Mouse (Mus musculus): ENCODE results near the gene Ube2l6. TPM values are rescaled to one million over a fixed set of nuclear protein-coding genes. Genes with fewer than 3 reads are reported as not detected.

The Ube2l6 gene
- 10 to 100 TPM; 13.3 to 20.7 (median 15.2) TPM for total RNA-seq (2022)

DNA sequence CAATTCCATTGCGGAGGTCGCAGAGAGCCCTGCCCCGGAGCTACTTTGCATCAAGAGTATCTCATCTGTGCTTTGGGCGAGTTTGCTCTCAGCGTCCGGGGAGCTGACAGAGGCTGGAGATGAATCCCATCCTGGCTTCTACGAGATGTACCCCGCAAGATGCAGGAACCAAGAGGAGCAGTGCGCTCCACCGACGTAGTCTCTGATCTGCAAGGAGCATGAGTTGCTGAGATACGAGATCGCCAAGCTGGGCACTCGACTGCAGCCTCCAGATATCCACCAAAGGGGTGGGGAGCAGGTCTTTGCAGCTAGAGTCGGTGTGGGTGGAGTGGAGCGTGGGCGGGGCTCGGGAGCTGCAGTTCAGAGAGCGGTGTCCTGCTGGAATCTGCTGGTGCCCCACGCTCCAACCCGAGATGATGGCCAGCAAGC lies at the start of gene Ube2l6:
TSS of gene Ube2l6 (plus strand) at position 336 of the 429 bp plus-strand sequence.
- peak; percentile 63 for DNase-seq

DNA sequence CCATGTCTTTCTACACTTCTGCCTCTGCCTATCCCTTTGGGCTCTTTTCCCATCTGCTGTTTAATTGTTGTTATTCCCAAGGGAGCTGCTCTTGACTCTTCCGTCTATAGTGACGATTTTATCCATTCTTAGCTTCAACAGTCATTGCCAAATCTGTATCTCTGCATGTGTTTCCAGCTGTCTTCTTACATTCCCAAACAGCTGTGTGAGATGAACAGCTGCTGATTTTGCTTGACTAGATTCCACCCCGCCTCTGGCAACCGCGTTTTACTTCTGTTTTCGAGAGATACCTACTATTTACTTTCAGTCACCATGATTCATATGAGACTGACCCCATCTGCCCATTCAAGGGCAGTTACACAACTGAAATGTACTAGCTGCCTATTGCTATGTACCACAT lies 48.5 kb upstream of the Ube2l6 start:
- no peak for DNase-seq

DNA sequence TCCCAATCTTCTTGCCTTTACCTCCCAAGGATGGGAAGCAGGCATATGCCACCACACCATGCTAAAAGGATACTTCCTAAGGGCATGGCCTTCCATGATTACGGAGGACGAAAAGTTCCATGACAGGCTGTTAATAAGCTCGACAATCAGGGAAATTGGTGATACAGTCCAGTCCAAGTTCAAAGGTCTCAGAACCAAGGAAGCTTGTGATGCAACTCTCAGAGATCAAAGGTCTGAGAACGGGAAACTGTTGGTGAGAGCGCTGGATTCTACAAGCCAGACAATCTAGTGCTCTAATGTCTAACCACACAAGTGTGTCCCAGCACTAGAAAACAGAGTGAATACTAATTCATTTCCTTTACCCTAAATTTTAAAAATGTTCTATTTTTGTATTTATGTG lies 42.4 kb upstream of the Ube2l6 start:
- no peak for DNase-seq

DNA sequence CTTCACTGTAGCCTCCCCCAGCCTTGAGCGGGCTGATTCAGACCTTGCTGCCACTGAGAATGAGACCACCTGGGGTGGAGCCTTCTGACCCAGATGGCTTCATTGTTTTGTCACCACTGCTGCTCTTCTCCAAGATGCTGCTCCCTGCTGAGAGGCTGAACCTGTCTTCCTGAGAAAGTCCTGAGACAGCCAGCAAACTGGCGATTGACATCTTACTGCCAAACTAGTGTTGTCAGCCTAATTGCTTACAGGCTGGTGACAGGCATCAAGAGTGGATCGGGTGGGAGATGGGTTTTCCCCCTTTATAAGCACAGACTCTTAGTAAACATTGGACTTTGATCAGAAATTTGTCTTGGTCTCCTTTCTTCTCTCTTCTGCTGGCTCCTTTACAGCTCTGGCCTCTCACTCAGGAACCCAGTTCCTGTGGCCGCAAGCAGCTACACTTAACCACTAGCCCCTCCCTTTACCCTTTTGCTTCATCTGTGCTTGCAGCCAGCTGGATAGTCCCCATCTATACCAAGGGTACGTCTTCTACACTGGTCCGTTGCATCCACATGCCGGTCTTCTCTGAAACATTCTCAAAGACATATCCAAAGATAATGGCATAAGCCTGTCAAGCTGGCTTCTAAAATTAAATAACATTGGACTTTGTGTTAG lies 41.5 kb upstream of the Ube2l6 start:
- no peak for DNase-seq

DNA sequence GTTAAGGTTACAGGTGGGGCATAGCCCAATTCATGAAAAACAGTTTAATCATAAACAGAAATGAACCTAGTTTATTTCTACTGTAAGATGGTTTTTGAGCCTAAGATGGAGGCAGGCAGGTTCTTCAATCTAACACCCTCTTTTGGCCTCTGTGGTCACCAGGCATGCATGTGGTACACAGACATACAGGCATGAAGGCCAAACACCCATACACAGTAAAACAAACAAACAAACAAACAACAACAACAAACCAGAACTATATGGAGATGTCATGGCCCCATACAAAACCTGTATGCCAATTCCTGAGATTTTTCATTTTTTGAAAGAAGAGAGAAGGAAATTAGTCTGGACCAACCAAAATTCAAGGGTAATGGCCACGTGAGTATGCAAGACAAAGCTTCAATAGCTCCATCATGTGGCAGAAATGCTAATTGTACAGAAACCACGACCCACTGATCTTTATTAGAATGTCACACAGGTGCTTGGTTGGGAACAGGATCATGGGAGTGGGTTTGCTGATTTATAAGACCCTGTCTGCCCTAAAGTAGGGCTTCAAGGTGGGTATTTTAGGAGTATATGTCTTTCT lies 40.0 kb upstream of the Ube2l6 start:
- DNase-seq = no peak

DNA sequence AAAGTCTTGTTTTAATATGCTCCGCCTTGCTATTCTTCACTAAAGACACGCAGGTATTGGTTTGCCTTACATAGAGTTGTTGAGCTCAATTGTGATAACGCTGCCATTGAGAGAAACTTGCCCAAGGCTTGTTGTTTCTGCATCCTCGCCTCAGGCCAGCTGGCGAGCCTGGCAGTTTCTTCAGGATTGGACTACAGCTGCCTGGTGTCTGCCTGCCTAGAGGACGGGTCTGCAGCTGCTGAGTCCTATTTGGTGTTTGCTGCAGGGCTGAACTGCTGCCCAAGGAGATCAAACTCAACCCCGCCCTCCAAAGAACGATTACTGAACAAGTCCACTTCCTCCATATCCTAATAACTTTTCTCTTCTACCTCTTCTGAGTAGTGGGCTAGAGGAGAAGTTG lies 37.9 kb upstream of the Ube2l6 start:
- DNase-seq = no peak

DNA sequence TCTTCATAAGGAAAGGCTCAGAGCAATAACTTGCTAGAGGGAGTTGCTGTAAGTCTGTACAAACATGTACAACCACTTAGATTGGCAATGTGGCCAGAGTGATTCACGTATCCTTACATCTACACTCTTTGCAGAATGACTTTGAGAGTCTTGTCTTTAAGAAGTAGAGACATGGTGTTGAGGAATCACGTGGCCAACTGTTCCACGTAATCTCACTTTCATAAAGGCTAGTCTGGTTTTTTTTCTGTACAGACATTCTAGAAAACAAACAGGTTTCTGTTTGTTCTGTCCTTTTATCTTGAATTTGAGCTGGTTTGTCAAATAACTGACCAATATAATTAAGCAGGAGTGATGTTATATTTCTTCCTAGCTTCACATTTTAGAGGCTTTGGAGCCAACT lies 37.3 kb upstream of the Ube2l6 start:
- no peak for DNase-seq

DNA sequence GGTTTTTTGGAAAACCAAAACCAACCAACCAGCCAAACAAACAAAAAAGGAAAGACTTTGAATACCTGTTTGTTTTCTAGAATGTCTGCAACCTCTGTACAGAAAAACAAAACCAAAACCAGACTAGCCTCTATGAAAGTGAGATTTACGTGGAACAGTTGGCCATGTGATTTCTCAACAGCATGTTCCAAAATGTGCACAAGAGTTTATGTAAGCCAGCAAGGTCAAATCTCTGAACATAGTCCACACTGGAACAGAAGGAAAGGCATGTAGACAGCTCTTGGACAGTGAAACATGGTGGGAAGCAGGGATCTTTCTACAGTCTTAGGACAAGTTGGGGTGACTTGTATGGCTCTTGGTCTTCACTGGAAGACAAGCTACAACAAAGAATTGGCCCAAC lies 36.8 kb upstream of the Ube2l6 start:
- no peak for DNase-seq

DNA sequence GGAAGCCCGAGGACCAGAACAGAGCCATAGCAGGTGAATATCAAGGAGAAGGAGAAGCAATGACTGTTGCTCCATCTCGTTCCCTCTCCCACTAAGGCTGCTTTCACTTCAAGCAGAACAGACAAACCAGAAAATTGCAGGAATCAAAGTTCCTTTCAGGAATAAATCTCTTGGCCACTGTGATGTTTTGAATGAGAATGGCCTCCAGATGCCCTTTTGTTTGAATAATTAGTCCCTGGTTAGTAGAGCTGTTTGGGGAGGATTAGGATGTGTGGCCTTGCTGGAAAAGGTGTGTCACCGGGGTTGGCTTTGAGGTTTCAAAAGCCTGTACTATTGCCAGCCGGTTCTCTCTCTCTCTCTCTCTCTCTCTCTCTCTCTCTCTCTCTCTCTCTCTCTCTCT lies 36.3 kb upstream of the Ube2l6 start:
- DNase-seq = no peak

DNA sequence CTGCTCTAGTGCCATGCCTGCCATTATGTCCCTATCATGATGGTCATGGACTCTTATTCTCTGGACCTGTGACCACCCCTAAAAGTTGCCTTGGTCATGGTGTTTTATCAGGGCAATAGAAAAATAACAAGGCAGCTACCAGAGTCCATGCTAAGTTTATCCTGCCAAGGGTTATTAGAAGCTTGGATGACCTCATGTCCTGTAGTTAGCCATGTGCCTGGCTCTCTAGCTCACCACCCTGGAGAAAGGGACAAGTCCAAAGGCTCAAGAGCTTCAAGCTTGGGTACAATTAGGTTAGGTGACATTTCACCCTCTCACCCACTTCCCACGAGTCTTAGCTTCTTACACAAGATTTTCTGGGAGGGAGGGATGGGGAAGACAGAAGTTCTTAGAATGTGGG lies 35.8 kb upstream of the Ube2l6 start:
- DNase-seq = no peak

DNA sequence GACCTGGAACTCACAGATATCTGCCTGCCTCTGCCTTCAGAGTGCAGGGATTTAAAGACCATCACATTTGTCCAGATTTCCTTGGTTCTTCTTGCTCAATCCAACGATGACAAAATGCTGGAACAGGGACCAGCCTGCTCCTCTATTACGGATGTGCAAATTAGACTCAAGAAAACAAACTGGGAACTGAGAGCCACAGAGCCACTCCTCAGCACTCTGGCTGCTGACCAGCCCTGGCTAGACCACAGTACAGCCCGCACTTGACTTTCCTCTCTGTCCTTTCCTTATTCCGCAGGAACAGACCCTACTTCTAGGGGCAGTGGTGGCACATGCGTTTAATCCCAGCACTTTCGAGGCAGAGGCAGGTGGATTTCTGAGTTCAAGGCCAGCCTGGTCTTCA lies 28.1 kb upstream of the Ube2l6 start:
- no peak for DNase-seq

DNA sequence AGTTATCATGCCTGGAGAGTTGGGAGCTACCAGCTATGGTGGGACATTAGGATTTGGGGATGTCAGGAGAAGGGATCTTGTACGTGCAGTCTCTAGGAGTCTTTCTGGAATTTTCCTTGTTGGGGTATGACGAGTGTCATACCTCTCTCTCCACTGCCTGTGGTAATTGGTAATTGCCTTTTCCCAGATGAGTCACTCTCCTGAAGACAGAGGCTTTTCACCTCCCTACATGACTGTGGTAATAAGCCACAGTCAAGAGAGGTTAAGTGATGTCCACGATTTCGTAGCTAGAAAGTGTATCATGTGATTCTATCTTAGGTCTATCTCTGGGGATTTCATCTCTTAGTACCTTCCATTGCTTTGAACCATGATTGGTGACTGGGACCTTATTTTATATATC lies 26.2 kb upstream of the Ube2l6 start:
- no peak for DNase-seq

DNA sequence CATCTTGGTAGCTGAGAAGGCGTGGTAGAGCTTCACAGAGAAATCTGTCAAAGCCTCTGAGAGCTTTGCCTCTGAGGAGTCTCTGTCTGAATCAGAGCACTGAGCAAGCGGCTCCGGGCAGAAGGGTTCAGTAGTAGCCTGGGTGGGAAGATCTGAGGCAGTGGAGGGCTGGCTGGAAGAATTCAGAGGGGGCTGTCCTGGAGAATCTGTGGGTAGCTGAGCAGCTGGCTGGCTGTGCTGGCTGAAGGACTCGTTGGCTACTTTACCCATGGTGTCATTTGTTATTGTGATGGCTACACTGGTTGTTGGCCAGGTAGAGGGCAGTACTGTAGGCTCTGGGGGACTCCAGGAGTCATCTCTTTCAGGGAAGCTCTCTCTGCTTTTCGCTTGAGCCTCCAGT lies 25.4 kb upstream of the Ube2l6 start:
- DNase-seq = no peak

DNA sequence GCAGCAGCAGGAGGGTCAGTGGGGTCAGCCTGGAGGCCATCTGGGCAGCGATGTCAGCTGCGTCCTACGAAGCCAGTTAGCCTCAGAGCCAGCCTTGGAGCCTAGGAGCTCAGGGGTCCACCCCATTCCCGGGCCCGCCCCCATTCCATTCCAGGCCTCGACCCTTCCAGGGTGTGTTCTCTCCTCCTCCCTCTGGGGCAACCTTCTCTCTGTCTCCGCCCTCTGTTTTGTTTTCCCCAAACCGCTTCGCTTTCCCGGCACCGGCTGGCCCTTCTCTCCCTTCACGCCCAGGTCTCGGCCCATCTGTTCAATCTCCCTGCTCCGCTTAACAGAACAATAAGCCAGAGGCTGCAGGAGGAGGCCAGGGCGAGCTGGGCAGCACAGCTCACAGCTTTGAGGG lies 23.9 kb upstream of the Ube2l6 start:
- DNase-seq = peak; percentile 33

DNA sequence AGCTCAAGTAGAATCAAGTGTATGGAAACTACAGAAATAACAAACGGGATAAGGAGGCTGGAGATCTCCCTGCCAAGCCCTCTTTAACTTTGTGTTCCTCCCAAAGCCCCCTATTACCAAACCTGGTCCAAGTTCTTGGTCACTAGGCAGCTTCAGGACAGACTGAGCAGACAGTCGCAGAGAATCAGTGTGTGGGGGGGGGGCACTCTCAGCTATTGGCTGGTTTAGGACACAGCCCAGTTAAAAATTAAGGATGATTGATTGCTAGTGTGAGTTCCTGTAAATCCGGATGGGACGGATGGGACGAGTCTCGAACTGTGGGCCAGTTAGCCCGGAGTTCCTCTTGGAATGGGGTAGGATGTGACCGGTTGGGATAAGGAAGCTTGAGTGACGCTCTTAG lies 23.4 kb upstream of the Ube2l6 start, which contains the start of gene Serping1:
TSS of gene Serping1 (minus strand) at position 204 of the 400 bp plus-strand sequence.
- DNase-seq = no peak

DNA sequence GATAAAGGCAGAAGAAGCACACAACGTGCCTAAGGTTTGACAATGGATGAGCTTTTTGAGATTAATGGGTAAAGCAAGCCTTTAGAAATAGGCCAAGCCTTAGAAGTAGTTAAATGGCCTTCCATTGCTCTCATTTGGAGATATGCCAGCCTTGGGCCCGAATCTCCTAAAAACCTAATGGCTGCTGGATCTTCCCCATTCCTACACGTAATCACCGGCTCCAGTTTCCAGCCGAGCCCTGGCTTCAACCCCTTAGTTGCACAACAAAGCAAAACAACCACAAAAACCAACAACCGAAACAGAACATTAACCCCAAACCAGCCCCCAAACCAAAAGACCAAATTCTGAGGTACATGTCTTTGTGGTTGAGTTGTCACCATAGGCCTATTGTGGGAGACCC lies 23.0 kb upstream of the Ube2l6 start:
- no peak for DNase-seq

DNA sequence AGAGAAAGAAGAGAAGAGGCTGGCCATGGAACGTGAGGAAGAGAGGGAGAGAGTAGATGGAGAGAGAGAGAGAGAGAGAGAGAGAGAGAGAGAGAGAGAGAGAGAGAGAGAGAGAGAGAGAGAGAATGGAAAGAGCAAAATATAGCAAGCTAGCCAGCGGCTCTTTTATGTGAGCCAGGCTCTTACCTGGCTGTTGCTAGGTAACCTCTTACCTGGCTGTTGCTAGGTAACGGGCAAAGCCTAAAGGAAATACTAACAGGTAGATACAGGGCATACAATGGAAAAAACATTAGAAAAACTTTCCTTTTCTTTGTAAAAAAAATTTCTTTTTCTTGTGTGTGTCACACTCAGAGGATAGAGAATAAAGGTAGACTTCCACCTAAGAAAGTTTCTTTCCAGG lies 20.9 kb upstream of the Ube2l6 start:
- no peak for DNase-seq

DNA sequence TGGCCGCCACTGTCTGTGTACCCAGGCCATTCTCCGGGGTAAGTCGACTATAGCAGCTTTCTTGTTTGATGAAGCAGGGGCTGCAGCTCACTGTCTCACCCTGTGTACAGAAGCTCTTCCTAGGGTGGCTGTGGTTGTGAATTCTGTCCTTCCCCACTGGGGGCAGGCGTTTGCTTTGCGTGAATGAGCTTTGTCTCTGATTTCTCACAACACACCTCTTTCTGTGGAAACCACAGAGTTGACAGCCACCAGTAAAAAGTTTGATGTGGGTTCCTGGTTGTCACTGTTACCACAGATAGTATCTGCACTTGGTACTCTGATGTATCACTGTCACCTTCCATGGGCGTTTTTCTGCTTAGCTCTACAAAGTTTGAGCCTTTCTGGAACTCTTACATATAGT lies 19.4 kb upstream of the Ube2l6 start:
- no peak for DNase-seq

DNA sequence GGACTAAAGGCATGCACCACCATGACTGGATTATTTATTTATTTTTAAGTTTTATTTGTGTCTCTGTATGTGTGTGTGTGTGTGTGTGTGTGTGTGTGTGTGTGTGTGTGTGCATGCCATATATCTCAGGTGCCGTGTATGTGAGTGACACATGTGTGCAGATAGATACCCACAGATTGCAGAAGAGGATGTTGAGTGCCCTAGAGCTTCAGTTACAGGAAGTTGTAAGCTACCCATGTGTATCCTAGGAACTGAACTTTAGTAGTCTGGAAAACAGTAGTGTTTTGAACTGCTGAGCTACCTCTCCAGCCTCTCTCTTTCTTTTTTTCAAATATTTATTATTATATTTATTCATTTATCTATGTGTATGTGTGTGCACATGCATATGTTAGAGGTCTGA lies 15.3 kb upstream of the Ube2l6 start:
- no peak for DNase-seq

DNA sequence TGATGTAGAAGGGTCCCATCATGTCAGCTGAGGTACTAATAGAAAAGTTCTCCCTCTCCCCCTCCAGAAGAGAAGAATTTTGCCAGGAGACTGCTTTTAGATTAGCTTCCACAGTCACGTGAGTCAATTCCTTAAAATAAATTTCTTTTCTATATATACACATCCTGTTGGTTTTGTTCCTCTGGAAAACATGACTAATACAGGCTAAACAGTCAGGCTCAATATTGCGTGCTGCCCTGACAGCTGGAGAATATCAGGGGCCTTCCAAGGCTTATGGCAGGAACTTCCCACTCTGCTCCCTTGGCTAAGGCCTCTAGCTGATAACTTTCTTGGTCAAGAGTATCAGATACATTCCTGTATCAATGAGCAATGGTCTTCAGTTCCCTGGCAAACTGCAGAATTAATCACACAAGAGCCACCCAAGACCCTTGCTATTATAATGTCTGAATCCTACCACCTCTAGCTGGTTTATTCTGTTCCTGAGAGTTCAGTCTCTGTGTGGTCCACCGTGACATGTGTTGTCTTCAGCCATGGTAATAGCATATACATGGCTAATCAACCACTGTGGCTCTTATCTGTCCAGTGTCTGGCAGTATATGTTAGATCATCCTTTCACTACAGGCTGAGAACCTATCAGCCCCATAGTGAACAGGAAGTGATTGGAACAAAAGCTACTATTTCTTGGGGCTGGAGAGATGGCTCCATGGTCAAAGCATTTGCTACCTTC lies 14.6 kb upstream of the Ube2l6 start:
- no peak for DNase-seq

DNA sequence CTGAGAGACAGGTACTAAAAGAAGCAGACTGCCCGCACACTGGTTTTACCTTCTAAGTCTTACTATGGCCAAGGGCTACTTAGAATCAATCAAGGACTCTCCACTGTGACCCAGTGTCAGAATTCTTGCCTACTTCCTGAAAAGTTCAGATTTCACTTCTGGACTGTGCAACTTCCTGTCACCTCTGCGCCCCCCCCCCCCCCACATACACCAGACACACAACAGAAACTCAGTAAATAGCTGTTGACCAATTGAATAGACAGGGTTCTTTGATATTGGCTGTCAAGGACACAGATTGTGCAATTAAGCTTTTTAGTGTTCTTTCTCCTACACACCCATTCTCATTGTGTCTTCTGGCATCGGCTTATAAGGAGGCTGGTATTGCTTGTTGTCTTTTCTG lies 10.3 kb upstream of the Ube2l6 start:
- DNase-seq = no peak

DNA sequence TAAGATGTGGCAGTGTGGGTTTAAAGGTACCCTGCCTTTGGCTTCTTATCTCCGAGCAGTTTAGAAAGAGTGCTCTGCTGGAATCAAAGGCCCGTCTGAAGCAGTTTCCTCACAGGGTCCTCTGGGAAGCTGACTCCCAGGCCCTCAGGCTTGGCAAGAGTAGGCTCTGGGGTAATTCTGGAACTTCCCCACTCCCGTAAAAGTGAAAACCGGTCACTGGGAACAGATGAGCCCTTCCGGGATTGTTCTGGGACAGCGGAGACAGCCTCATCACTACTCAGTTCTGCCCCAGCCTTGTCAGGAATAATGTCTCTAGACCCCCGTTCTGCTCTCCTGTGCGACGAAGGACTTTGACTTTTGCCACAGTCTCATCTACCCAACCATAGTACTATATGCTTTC lies 8.2 kb upstream of the Ube2l6 start:
- DNase-seq = no peak

DNA sequence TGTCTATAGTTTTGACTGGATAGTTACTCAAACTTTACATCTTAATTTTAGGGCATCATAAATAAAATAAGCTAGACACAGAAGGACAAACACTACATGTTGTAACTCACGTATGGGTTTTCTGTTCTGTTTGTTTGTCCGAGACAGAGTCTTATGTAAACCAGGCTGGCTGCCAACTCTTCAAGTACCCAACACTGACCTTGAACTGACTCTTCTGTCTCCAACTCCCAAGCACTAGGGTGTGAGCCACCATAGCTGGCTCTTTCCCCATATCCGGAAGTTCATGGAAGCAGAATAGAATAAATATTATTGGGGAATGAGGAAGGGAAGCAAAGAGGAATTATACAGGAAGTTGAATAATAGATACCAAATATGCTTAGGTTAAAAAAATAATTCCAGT lies 6.1 kb upstream of the Ube2l6 start:
- peak; percentile 27 for DNase-seq

DNA sequence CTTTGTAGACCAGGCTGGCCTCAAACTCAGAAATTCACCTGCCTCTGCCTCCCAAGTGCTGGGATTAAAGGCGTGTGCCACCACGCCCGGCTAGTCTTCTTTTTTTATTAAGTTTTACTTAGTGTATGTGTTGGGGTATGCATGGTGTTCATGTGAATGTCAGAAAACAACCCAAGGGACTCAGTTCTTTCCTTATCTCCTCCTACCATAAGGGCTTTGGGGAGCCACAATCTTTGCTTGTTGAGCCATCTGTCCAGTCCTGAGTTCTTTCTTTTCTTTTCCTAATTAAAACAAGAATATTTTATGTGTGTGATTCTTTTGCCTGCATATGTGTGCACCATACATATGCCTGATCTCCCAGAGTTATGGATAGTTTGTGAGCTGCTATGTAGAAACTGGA lies 5.5 kb upstream of the Ube2l6 start:
- DNase-seq = no peak
